Mouse (Mus musculus): Measurements from ENCODE around the gene Cacng3.

GRCm38 (mm10) chr7:122803839-122804496 lies 133.7 kb downstream of the Cacng3 start:
- TF ChIP-seq CTCF (IDR thresholded peaks at IDR 0.05; ENCODE audit: low read depth) = no peak
- no peak for TF ChIP-seq EP300 (IDR thresholded peaks at IDR 0.05; ENCODE audit: low read depth)
